Mouse (Mus musculus): Measurements from ENCODE around the gene Acod1.

The Acod1 gene

GRCm38 (mm10) chr14:103100296-103100695 lies 53.5 kb downstream of the Acod1 start:
- DNase-seq (ENCODE audit: extremely low read depth, low read depth, low spot score), result no peak

GRCm38 (mm10) chr14:103101171-103101570 lies 54.4 kb downstream of the Acod1 start:
- no peak for DNase-seq (ENCODE audit: extremely low read depth, low read depth, low spot score)

- DNase-seq (ENCODE audit: extremely low read depth, low read depth, low spot score), result no peak
Observed at GRCm38 (mm10) chr14:103102246-103102645, 55.5 kb downstream of the Acod1 start.

- no peak for DNase-seq (ENCODE audit: extremely low read depth, low read depth, low spot score)
Observed at GRCm38 (mm10) chr14:103102731-103103335, 56.1 kb downstream of the Acod1 start.
